Mouse (Mus musculus) heart, postnatal 10 days (tissue): ENCODE data around the gene Tedc2. TPM values are rescaled to one million over a fixed set of nuclear protein-coding genes. Genes with fewer than 3 reads are reported as not detected.
A peak's percentile ranks its signal among the peaks of the same experiment; 100 is the strongest.

ENCODE experiments used
- DNase-seq, 2 experiments: peaks; one replicate each; pipeline ENCODE4 v3.0.0; 2021
- intact Hi-C: fragments of 180-260 bp; cut with DNase I; formaldehyde crosslinking; loops from one replicate; pipeline ENCODE4 v1.15.1; 2025
- total RNA-seq, 2 experiments: library from RNA; stranded (reverse); gene quantifications; 2 replicates each; pipeline ENCODE4 v1.2.3; 2021

Tedc2 gene
- total RNA-seq: 1 to 10 TPM; 3.5 to 5.0 TPM

DNA sequence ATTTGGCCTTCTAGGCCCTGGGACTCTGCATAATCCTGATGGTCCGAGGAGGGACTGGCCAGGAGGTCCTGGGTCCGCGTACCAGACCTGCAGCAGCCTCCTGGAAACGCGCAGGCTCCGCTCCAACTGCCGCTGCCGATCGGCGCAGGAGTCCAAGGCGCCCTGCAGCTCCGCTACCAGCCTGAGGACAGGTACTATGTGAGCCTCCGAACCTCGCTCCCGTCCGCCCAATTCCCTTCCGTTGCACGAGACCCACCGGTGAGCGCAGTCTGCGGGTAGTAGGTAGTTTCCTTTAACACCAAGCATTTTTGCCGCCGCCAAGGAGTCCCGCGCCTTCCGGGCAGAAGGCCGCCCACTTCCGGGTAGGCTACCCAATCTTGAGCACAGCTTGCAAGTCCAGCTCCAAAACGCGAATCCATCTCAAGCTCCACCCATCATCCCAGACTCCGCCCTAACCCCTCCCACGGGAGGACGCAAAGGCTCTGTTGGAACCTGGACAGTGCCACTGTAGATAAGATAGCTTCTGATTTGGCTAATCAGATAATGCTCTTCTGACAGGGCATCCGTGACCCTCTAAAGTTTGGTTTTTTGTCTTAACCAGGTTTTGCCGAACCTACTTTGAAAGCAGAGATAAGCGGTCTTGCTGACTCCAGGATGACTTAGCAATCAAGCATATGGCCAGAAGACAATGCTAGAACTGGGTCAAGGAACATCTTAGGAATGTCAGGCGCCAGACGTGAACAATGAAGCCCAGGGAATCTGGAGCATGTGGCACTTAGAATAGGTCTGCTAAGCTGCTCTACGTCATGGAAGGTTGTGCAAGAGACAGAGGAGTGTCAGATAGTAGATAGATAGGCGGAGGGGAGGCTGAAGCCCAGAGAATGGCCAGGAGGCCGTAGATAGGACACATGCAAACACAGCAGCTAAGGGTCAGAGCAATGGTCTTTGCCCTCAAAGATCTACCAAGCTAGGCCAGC lies at the start of gene Tedc2:
Gene Tedc2, minus strand, starts transcription at position 417 of the 977 bp plus-strand sequence.
- peak; percentile 93 to 95 for DNase-seq
- intact Hi-C loops: no loop called here

DNA sequence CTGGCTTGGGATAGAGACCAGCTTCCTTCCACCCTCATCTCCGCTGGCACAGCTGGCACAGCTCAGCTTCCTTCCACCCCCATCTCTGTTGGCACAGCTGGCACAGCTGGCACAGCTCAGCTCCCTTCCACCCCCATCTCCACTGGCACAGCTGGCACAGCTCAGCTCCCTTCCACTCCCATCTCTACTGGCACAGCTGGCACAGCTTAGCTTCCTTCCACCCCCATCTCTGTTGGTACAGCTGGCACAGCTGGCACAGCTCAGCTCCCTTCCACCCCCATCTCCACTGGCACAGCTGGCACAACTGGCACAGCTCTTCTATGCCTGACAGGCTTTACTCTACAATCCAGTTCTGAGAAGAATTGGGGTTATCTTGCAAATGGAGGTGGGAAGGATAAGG lies 46.5 kb upstream of the Tedc2 start:
- DNase-seq: no peak
- intact Hi-C loops: no loop called here

DNA sequence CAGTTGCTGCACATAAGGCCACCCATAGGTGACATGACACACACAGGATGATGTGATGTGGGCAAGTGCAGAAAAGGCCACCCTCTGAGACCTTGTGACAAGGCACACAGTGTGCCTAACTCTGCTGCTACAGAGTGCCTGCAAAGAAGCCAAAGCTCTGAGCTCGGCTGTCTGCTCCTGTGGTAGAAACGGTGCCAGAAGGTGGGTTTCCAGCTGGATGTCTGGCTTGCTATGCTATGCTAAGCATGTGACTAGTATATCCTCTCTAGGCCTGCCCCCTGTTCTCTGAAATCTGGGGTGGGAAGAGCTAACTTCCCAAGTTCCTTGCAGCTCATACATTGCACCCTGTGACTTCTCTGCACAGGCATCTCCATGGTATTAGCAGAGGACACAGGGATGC lies 44.1 kb upstream of the Tedc2 start:
- intact Hi-C loops: no loop called here
- no peak for DNase-seq

DNA sequence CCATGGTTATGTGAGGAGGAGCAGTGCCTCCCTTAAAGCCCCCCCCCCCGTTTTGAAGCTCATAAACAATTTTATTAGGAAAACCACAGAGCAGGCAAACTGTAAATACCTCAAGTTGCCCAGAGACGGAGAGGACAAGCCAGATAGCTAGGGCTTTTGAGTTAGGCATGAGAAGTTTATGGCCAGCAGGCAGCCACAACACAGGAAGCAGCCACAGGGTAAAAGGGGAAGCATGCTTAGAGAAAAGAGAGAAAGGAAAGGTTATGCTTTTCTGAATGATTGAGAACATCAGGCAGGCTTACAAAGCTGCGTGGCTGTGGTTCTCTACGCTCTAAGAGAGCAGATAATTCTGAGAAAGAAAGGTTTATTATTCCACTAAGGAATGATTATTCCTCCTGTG lies 39.9 kb upstream of the Tedc2 start:
- intact Hi-C loops: no loop called here
- no peak for DNase-seq

DNA sequence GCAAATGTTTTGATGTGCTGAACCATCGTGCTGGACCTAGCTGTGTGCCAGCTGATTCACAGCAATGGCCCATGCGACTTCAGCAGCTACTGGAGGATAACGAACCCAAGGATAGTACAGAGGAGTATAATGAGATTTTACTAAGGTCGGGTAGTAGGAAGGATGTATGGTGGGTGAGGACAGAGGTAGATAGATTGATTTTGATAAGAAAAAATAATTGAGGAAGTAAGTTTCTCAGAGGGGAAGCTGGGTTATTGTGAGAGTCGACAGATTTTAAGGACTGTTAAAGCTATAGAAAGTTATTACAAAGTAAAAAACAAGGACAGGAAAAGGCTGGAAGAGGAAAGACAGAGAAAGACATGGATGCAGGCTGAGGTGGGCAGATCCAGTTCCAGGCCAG lies 39.1 kb upstream of the Tedc2 start:
- intact Hi-C loops: no loop called here
- DNase-seq: no peak

DNA sequence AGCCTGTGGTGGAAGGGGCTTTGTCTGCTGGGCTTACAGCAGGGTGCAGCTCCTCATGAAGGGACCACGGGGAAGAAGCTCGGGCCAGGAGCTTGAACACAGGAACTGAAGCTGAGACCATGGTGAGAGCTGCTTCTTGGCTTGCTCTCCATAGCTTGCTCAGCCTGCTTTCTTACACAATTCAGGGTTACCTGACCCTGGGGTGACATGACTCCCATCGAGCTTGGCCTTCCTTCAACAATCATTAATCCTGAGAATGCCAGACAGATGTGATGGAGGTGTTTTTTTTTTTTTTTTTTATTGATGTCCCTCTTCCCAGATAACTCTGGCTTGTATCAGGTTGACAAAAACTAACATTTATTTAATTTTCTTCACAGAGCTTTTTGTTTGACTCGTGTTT lies 38.3 kb upstream of the Tedc2 start:
- intact Hi-C loops: no loop called here

DNA sequence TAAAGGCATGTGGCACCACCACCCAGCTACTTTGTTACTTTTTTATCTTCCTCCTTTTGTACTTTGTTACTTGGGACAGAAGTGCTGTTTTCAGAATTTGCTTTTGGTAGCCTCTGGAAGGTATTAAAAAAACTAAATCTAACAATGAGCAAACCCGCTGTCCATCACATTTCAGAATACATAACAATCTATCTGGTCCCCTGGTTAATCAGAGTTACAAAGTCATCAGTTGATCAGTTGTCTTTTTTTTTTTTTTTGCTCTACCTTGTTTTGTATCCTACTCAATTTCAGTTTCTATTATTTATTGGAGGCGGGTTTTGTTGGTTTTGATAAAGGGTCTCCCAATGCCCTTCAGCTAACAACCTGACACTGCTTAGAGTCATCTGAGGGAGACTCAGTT lies 31.7 kb upstream of the Tedc2 start:
- intact Hi-C loops: loop anchor here (5.0 kb wide), 2 partner anchors 80 to 95 kb away; no protein-coding TSS in a partner anchor
- no peak for DNase-seq

More for the DNA sequence above, 38.3 kb upstream of the Tedc2 start:
- no peak for DNase-seq

DNA sequence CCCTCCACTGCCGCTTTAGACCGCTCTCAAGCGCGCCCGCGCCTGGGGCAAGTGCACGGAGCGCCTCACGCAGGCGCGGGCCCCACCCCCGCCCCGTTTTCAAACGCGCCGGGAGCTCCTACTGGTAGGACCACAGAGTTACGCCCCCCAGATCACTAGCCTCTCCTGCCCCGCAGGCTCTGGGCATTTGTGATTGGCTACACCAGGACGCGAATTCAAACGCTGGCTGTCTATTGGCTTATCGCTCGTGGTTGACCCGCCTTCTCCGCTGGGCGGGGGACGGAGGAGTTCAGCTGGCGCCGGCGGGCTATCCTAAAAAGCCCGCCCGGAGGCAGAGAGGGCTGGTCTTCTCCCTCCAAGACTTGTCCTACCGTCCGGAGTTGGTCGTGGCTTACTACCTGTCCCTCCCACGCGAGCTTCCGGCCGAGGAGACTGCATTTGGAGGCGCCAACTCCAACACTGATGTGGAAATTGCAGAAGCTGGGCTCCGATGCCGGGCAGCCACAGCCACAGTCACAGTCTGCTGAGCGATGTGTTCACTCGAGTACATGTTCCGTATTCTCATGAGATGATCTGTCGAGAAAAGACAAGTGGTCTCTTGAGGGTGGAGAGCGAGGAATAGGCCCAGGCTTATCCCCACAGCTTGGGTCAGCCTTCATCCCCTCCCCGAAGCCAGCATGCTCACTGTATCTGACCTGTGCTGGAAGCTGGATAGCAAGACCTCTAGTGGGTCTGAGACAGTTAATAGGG lies 30.8 kb upstream of the Tedc2 start, which contains the start of gene Ccnf:
Gene Ccnf, minus strand, starts transcription at position 165 of the 750 bp plus-strand sequence.
- DNase-seq: peak; percentile 98
- intact Hi-C loops: loop anchor here (5.0 kb wide), 2 partner anchors 79 to 96 kb away; no protein-coding TSS in a partner anchor

DNA sequence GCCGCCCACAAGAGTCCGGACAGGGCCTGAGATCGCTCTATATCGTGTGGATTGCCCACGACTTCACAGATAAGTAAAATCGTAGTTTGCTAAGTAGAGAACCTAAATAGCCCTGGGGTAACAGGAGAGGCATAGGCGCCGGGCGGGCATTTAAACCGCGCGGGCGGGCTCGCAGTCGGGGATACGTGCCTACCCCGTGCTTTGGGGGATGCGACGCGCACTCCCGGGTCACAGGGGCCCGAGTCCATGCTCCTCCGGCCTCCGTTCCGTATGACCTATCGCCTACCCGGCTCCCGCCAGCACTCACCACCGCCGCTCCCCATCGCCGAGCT lies 30.3 kb upstream of the Tedc2 start:
- intact Hi-C loops: loop anchor here (5.0 kb wide), 2 partner anchors 79 to 96 kb away; no protein-coding TSS in a partner anchor
- no peak for DNase-seq

DNA sequence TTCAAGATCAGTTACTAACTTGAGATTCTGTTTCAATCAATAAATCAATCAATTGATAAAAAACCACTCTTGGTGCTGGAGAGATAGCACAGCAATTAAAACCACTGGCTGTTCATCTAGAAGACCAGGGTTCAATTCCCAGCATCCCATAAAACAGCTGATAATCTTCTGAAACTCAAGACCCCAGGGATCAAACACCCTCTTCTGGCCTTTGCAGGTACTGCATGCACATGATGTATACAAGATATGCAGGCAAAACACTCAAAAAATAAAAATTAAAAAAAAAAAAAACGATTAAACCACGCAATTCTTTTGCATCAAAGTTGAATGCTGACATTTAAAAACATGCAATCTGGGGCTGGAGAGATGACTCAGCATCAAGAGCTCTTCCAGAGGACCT lies 28.0 kb upstream of the Tedc2 start:
- intact Hi-C loops: no loop called here
- DNase-seq: peak in 1 of 2 experiments; percentile 14

DNA sequence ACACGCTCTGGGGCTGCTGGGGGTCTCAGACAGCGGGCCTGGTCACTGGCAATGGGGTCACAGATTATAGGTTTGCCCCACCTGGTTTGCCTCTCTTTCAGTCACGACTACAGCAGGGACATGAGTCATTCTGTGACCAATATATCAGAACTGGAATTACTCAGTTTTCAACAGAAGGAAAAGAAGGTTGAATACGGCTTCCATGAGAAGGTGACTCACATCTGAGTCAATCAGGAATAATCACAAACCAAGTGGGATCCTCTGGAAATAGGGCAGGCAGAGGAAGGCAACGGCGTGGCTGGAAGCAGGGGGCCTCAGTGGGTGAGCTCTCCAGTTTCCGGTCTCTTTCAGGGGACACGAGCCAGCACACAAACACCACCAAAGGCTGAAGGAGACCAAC lies 23.4 kb upstream of the Tedc2 start:
- intact Hi-C loops: no loop called here

DNA sequence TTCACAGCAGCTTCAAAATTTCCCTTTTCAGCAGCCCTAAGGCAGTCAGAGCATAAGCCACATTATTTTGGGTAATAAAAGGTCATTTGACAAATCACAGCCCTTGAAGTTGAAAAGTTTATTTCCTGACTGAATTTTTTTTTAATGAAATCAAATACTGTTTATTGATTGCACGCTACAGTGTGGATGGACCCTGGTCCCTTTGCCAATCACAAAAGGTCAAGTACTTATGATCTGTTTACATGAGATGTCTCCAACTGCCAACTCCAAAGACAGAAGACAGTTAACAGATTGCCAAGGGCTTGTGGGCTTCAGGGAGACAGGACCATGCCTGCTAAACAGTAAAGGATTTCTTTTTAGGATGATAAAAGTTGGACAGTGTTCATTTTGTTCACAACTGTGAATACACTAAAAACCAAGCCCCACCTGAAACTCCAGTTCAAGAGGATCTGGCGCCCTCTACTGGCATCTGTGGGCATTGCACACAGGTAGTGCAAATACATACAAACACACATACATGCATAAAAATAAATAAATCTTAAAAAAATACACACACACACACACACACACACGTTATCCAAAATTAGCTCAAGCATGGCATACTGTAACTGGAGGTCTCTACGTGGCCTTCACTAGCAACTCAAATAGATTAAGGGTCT lies 22.8 kb upstream of the Tedc2 start:
- DNase-seq: peak in 1 of 2 experiments; percentile 42

More for the DNA sequence above, 23.4 kb upstream of the Tedc2 start:
- no peak for DNase-seq

DNA sequence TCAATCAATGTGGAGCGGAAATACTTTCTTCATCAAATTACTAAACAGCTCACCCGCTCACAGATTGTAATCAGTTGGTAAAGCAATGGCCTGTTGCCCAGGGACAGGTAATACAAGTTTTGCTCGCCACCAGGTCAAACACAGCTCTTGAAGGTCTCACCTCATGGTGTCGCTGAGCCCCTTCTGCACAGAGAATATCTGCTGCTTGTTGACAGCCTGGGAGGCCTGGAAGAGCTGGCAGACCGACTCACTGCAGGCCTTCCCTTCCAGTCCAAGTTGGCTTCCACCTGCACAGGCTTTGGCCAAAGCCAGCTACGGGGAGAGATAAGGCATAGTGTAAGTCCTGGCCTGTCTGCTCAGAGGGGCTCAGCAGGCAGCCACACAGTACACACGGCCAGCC lies 16.3 kb upstream of the Tedc2 start:
- DNase-seq: peak; percentile 69 to 78
- intact Hi-C loops: loop anchor here (5.0 kb wide), 1 partner anchor 150 kb away; no protein-coding TSS in a partner anchor

More for the DNA sequence above, 22.8 kb upstream of the Tedc2 start:
- intact Hi-C loops: no loop called here

DNA sequence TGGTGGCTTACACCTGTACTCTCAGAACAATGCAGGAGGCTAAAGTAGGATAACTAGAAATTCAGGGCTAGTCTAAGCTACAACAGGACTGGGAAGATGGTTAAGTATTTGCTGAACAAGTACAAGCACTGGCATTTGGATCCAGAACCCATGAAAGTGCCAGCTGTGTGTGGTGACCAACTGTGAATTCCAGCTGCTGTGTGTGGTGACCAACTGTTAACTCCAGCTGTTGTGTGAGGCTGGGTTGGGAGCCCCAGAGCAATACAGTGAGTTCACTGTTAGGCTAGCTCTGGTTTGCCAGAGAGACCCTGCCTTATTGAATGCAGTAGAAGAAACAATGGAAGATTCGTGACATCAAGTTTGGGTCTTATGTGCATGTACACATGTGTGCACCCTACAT lies 15.8 kb upstream of the Tedc2 start:
- DNase-seq: no peak
- intact Hi-C loops: loop anchor here (5.0 kb wide), 1 partner anchor 151 kb away; no protein-coding TSS in a partner anchor

DNA sequence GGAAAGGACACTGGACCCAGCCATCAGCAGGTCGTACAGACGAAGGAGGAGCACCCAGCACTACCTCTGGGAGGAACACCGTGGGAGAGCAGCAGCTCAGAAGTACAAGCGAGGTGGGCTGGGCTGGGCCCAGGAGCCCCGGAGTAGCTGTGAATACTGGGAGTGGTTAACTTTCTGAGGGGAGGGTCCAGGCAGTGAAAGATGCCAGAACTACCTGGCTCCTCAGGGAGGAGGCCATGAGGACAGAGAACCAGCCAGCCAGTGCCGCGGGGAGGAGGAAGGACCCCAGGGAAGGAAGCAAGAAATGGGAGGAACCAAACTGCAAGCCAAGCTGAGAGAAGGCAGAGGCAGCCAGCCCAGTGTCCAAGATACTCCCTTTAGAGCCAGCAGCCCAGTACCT lies 7.3 kb upstream of the Tedc2 start:
- DNase-seq: no peak
- intact Hi-C loops: no loop called here

DNA sequence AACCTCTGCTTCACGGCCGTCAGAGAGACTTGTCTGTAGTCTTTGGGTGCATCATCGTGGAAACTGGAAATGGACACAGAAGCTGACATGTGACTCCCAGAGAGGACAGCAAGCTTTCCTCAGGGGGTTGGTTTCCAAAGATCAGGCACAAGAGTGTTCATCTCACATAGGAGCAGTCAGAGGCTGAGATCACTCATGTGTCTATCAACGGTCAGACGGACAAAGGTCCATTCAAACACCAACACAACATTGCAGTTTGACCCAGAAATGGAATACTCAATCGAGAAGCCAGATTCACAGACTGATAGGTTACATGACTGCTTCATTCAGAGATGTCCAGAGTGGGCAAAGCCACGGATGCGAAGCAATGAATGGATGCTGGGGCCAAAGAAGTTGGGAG lies 6.1 kb upstream of the Tedc2 start:
- intact Hi-C loops: no loop called here
- DNase-seq: no peak

DNA sequence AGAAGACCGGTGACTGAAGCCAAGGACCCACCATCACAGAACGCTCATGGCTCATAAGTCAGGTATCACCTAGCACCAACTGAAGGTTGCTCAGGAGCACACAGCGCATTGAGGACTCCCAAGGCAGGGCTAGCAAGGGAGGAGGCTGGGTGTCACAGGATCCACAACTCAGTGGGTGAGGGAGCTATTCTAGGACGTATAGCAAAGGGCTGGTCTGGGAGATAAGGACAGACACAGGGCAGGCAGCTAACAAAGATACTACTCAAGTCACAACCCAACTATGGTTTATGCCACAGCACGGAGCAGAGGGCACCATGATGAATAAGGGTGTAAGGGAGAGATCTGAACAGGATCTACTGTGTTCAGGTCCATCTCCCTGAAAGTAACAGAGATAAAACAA lies 5.2 kb upstream of the Tedc2 start:
- no peak for DNase-seq
- intact Hi-C loops: no loop called here

DNA sequence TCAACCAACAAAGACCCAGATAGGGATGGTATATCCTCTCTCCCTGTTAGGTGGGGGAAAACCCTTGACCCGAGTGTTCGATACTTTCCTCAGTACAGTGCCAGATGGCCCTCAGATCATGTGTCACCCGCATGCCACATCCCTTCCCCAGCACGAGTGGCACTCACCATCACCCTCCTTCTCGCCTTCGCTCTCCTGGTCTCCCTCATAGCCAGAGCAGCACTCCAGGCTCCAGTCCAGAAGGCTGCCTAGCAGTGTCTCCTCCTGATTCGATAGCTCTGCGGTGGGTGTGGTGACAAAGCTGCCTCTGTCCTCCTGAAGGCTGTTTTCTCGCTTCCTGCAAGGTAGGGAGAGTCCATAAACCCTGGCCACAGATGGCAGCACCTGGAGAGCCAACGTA lies 4.1 kb upstream of the Tedc2 start:
- DNase-seq: no peak
- intact Hi-C loops: no loop called here

DNA sequence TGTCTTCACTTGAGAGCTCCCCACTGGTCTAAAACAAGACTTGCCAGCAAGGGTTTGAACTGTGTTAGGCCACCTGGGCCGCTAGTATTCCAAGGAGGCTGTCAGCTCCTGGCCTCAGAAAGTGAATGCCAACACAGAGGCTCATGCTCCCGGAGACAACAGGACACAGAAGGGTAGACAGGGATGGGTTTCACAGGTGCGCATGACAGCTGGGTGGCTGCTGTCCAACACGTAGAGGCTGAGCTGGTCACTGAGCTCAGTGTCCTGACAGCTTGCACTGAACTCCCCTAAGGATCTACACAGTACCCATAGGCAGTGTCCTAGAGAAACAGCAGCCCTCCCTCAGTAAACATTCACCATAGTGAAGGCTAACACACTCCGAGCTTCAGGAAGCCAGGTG lies 2.9 kb upstream of the Tedc2 start:
- DNase-seq: no peak
- intact Hi-C loops: no loop called here

DNA sequence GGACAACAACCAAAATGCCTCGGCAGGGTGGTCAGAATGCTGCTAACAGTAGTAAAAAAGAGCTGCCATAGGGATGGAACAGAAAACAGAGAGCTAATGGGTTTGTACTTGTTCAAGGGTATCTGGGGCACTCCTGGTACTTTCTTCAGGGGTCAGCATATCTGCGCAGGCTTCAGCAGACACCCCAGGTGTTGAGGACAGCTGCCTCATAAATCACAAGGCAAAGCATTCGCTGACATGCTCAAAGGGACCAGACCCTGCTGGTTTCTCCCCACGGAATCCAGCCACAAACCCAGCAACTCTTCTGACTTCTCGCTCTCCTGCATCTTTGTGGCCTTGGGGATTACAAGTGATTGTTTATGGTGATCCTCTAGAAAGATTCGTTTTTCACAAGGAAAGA lies 2.0 kb upstream of the Tedc2 start:
- intact Hi-C loops: no loop called here
- no peak for DNase-seq

DNA sequence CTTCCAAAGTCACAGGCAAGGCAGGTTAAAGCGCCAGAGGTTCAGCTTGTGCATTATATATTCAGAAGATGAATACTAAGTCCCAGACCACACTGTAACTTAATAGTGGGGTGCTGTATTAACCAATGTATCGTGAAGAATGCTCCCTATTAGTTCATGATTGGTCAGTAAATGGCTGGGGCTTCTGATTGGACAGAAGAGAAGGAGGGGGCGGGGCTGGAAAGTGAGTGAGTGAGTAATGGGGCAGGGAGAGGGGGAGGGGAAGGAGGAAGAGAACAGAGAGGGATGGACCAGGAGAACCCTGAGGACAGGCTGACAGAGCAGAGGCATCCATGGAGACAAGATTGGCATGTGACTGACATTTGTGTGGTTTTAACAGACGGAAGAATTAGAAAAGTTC lies 3.8 kb downstream of the Tedc2 start:
- no peak for DNase-seq
- intact Hi-C loops: no loop called here
